Mouse (Mus musculus) gastrocnemius, postnatal 10 days (tissue): Measurements from ENCODE around the gene Alx3. TPM values are rescaled to one million over a fixed set of nuclear protein-coding genes. Genes with fewer than 3 reads are reported as not detected.

ENCODE experiments used
- DNase-seq: peaks from one replicate; pipeline ENCODE4 v3.0.0; 2021; ENCODE audit warnings: mixed read lengths
- total RNA-seq, 2 experiments: library from RNA; stranded (reverse); gene quantifications; 2 replicates each; pipeline ENCODE4 v1.2.3; 2021

The Alx3 gene
- total RNA-seq, 2 experiments from 2014 or later: not detected

GRCm38 (mm10) chr3:107582875-107583767 lies 11.7 kb upstream of the Alx3 start:
- no peak for DNase-seq

GRCm38 (mm10) chr3:107583893-107584292 lies 10.9 kb upstream of the Alx3 start:
- DNase-seq: no peak

DNA sequence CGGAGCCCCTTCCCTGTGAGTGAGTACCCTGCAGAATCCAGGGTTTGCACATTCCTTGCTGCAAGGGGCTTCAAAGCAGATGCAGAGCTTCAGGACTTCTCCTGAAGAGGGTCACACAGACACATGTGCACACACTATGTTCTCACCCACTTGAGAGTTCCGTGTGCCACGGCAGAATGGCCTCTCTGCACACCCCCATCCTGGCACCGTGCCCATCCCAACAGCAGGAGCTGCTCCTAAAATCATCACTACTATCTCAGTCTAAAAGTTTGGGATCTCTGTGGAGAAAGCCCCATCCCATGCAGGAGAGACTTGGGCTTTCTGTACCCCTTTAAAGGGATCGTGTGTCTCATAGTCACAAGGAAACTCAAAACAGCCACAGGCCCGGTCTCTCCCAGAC lies 8.3 kb upstream of the Alx3 start:
- no peak for DNase-seq

- DNase-seq: no peak
Measured at GRCm38 (mm10) chr3:107591612-107592011, 3.2 kb upstream of the Alx3 start.

- DNase-seq: no peak
Measured at GRCm38 (mm10) chr3:107593632-107594031, 1.2 kb upstream of the Alx3 start.

- peak; percentile 31 for DNase-seq
Measured at GRCm38 (mm10) chr3:107595264-107595937, 570 bp downstream of the Alx3 start.

DNA sequence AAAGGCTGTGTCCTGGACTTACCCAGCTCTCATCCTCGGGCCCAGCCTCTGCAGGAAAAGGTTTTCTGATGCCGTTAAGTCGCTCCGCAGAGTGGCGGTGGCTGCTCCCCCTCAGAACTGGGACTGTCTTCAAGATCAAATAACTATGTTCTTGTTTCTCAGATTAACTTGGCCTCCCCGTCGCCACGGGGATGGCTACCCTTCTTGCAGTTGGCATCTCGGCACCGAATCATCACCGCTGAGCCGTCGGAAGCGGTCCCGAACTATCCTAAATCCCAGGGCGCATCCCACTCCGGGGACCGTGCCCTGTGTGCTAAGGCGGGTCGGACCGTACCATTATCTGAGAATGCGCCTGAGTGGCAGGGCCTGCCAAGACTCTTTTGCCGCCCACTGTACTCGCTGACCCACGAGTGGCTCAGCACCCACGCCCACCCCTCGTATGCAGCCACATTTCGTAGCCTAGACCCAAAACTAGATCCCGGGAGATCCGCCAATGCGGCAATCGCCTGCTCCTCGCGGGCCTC lies 1.2 kb downstream of the Alx3 start:
- no peak for DNase-seq

DNA sequence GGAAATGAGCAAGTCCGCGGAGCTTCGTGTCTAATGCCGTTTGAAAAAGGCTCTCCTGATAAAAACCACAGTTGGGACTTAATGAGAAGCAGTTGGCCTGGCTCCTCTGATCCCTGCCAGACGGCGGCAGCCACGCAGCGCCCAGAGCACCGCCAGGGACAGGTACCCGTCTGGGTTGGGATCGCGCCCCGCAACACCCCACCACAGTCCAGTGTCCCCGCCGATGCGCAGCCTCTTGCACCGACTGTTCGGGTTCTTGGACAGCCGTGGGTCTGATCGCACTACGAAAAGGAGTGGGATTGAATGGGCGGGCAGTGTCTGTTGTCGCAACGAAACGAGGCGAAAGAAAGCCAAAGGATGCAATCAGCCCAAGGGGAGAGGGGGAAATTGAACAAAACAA lies 1.7 kb downstream of the Alx3 start:
- DNase-seq: no peak

DNA sequence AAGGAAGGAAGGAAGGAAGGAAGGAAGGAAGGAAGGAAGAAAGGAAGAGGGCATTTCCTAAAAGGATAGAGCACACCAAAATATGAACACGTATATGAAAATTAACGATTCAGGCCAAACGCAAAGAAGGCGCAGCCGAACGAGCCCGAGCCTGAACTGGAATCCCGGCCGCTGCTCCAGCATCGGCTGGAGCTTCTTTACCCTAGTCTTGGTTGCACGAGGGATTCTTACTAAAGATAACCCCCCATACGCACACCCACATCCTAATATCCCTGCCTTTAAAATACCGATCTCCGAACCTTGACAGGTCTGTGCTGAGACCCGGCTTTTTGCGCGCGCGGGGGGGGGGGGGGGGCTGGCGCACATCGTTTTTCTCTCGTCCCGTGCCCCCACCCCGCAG lies 2.3 kb downstream of the Alx3 start:
- no peak for DNase-seq

DNA sequence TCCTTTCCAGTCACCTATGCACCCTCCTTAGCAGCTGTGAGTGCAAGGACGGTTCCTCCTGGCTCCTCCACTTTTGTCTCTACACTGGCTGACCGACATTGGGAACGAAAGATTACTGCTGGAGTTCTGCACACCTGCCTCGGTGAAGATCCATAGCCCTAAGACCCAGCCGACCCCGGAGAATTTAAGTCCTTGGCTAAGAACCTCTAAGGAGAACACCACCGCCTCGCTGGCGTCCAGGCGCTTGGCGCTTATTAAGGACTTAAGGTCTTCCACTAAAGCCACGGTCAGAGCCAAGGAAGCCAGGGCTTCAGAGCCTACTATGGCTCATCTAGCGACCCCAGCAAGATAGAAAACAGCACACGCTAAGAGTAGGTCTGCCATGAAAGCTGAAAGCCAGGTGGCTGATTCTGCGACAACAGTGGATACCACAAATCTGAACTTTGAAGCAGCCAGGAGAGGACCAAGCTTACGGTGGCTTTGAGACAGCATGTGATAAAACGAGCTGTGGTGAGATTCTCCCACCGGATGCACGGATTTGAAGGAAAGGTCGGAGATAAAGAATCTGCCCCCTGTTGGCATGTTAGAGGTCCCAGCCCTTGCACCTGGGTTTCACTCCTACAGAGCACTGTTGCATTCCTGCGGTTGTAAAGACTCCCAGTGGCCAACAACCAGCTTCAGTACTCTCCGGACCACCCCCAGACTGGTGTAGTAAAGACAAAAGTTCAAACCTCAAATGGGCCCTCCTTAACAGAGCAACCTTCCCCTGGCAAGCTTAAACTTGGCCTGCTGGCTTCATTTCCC lies 3.0 kb downstream of the Alx3 start:
- no peak for DNase-seq

DNA sequence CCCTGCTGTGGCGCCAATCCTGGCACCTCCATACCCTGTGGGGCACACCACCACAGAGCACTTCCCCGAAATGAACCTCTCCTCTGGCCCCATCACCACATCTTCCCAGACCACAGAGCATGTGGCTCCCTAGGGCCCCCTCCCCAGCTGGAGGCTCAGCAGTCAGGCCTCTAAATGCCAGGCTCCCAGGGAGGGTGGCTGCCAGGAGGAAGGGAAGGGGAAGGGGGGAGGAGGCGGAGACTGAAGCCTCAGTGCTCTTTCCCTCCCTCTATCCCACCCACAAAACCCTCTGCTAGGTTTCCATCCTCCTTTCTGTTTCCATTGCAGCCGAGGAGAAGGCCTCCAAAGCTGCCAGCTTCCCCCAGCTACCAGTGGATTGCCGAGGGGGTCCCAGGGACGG lies 5.3 kb downstream of the Alx3 start:
- DNase-seq: no peak

DNA sequence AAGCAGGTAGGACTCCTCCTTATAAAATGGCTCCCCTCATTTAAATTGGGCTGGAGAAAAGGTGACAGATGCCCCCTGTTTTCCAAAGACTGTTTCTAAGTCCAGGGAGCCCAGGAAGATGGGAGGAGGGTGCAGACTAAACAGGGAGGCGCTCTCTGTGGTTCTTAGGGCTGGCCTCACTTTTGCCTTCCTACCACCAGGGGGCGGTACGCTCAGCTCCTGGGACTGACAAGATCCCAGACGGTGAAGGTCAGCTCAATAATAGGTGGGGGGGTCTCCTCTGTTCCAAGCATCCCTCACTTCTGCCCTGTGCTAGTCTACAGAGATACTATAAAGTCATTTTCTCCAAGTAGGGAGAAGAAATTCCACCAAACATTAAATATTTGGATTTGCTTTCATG lies 10.5 kb downstream of the Alx3 start:
- DNase-seq: peak; percentile 64

DNA sequence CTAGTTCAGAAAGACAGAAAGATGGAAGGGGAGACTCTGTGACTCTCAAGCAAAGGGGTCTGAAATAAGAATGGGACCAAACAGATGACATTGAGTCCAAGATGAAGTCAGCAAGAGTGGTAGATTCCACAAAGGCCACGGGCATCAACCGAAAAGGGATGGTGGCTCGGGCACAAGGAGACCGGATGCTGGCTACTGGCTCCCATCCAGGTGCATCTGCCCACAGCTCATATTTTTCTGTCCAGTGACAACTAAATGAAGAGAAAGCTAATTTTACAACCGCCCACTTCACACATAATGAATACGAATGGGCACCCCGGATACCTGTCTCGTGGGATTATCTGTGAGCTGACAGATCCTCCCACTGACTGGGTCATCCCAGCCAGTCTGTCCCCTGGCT lies 12.4 kb downstream of the Alx3 start:
- DNase-seq: no peak

DNA sequence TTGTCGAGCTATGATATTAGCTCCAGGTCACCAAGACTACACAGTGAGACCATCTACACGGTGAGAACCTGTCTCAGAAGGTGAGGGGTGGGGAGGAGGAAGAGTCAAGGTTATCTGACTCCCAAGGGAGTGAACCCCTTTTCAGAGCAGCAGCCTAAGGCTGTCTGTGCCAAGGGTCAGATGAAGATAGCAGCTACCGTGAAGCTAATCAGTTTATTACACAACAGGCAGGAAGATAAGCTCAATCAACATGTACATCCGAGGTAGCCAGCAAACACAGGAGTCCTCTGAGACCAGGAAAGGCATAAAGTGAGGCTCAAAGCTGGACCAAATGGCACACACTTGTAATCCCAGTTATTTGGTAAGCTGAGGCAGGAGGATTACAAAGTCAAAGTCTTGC lies 14.0 kb downstream of the Alx3 start:
- DNase-seq: no peak

GRCm38 (mm10) chr3:107609376-107609775 lies 14.5 kb downstream of the Alx3 start:
- DNase-seq: no peak

- DNase-seq: no peak
Measured at GRCm38 (mm10) chr3:107611394-107611793, 16.6 kb downstream of the Alx3 start.

DNA sequence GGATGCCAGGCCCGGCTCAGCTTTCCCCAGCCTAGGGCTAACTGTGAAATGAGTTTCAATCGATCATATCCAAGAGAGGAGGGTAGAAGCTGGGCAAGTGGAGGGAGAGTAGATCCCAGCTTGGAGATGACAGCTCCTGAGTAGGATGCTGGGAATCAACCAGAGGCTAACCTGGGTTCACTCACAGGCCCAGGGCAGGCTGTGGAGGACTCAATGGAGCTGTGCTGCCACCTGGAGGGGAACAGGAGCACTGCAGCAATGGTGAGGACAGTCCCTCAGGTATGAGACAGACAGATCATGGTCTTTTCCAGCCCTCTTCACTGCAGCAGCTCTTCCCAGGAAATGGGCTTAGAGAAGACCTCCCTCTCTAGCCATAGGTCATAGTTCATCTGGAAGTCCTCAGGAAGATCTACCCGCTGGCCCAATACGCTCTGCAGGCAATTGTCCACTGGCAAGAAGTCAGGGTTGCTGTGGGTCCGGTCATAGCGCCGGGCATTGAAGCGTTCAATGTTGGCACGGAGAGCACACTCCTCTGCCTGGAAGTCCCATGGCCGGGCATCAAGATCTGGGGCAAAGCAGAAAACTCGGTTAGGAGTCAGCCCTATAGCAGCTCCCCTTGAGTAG lies 18.2 kb downstream of the Alx3 start:
- DNase-seq: peak; percentile 71

- DNase-seq: no peak
Measured at GRCm38 (mm10) chr3:107617800-107618199, 23.0 kb downstream of the Alx3 start.

DNA sequence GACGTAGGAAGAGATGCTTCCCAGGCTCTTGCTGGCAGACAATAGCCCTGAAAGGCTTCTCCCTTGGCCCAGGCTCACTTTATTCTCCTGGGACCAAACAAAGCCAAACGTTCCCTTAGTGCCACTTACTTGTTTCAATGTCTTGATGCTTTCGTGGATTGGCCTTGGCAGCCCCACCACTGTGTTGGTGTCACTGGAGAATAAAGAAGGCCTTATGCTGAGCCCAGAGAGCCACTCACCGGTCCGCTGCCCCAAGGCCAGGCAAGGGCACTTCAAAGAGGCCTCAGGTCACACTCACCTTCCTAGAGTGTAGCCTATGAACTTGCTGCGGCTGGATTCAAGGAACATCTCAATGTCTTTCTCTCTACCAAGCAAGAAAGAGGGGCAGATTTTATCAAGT lies 25.1 kb downstream of the Alx3 start:
- no peak for DNase-seq

DNA sequence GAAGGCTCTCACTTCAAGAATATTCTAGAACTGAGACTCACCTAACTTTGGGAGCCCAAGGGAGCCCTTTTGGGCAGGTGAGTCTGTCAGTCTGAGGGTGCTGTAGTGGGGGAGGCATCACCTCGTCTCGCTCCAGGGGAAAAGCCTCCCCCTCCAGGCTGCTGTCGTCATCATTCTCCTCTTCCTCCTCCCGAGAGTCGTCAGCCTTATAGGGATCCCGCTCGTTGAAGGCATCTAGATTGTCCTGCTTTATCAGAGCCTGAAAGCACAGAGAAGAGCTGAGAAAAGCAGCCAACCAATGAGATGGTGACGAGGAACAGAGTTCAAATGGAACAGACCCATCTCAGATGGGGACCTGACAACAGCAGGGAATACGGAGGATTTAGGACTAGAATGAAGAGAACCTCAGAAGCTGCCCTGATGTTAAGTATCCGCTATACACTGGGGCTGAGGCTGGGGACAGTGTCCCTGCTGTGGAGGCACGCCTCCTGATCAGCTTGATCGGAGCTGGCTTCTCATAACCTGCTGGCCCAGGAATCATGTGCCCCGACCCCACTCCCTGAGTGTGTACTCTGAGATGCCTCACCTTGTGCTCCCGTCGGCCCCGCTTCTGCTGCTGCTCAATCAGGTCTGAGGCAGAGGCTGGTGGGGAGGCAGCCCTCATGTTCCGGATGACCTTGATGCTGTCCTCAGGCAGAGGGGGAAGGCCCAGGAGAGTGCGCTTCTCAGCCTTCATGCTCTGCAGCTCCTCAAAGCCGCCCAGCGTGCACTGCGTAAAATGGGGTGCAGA lies 26.6 kb downstream of the Alx3 start:
- DNase-seq: no peak

DNA sequence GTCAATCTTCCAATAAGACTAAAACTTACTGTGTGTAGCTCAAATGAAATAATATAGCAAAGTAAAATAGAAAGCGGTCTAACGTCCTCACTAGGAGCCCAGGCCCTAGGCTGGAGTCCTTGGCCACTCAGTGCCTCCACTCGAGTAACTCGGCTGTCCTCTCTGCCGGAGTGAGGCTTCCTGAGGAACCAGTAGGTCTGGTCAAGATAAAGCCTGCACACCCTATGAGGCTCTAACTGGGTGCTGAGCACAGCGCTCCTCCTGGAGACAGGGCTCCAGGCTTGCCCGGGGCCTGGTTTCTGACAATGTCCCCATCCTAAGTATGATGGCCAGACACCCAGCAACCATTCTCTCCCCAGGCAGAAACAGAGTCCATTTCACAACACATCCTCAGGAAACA lies 27.7 kb downstream of the Alx3 start:
- no peak for DNase-seq
